Mouse (Mus musculus) intestine, embryonic 14.5 days (tissue): ENCODE results near the gene Tmem198. TPM values are rescaled to one million over a fixed set of nuclear protein-coding genes. Genes with fewer than 3 reads are reported as not detected.

Experiments
- ATAC-seq: fragments of 200-750 bp; cut with Nextera tagmentation; replicated peaks from 2 replicates; pipeline ENCODE4 v1.8.0; 2017; ENCODE audit warnings: low read depth, moderate number of reproducible peaks, moderate TSS enrichment, moderate library complexity; ENCODE audit not compliant: low FRiP score, low TSS enrichment
- DNase-seq: peaks from one replicate; pipeline ENCODE4 v3.0.0-alpha.2; 2018; ENCODE audit warnings: low spot score
- H3K27ac ChIP-seq: fragments of 300-500 bp; sonication (generic); 2 replicates; pipeline ENCODE4 v1.5.1; 2014; ENCODE audit warnings: low read depth, mild to moderate bottlenecking, control low read depth
- H3K27me3 ChIP-seq: fragments of 300-500 bp; sonication (generic); replicated peaks from 2 replicates; pipeline ENCODE4 v1.6.1; 2014; ENCODE audit warnings: low read length, control low read depth; ENCODE audit not compliant: control insufficient read depth, insufficient read depth
- H3K36me3 ChIP-seq: fragments of 300-500 bp; sonication (generic); 2 replicates; pipeline ENCODE4 v1.6.1; 2014; ENCODE audit warnings: low read length, control low read depth; ENCODE audit not compliant: control insufficient read depth, insufficient read depth
- H3K4me1 ChIP-seq: fragments of 300-500 bp; sonication (generic); replicated peaks from 2 replicates; pipeline ENCODE4 v1.6.1; 2014; ENCODE audit warnings: low read length, control low read depth, mixed read lengths; ENCODE audit not compliant: control insufficient read depth, insufficient read depth
- H3K4me2 ChIP-seq: fragments of 300-500 bp; sonication (generic); 2 replicates; pipeline ENCODE4 v1.6.1; 2014; ENCODE audit warnings: low read length
- H3K4me3 ChIP-seq: fragments of 300-500 bp; sonication (generic); 2 replicates; pipeline ENCODE4 v1.5.1; 2014; ENCODE audit warnings: low read depth, low read length, control low read depth, mixed read lengths
- H3K9ac ChIP-seq: fragments of 300-500 bp; sonication (generic); 2 replicates; pipeline ENCODE4 v1.6.1; 2014; ENCODE audit warnings: mild to moderate bottlenecking, low read length
- H3K9me3 ChIP-seq: fragments of 300-500 bp; sonication (generic); 2 replicates; pipeline ENCODE4 v1.6.1; 2016; ENCODE audit warnings: low read length, control low read depth; ENCODE audit not compliant: control insufficient read depth
- WGBS: fragments of 180-500 bp; shearing (Covaris S2); extraction: QIAGEN DNeasy Blood & Tissue Kit; methylation state at CpG from one replicate; pipeline ENCODE4 v1.1.7; 2014; 5-methylcytosine and 5-hydroxymethylcytosine counted together
- polyA plus RNA-seq: library from polyadenylated mRNA; unstranded; fragments of >200 nt; fragmentation: Nextera tagmentation; extraction: Ambion mirVana; gene quantifications from 2 replicates; pipeline ENCODE4 v1.2.1, GENCODE M21; 2014

Gene Tmem198
- polyA plus RNA-seq, 1 experiment from 2014 or later, result 1.9 TPM

GRCm38 (mm10) chr1:75532280-75533172 is 53.2 kb downstream of the Tmem198 start:
- Histone ChIP-seq H3K27me3 (no peaks in the 10 kb centered on the region), H3K4me3 (no peak overlapping the region), H3K36me3 (peaks cover 80% of the 10 kb centered on the region), H3K4me1 (no peaks in the 10 kb centered on the region), H3K27ac (no peak overlapping the region), H3K4me2 (no peak overlapping the region), H3K9me3 (no peaks in the 10 kb centered on the region), H3K9ac (no peak overlapping the region)
- no peak for DNase-seq
- no peak for ATAC-seq
- 93% methylated on average over 19 of the region's 19 CpGs for WGBS

GRCm38 (mm10) chr1:75533325-75534252 is 54.3 kb downstream of the Tmem198 start:
- no peak for DNase-seq
- Histone ChIP-seq H3K4me3 (no peak overlapping the region), H3K36me3 (peaks cover 70% of the 10 kb centered on the region), H3K9me3 (no peaks in the 10 kb centered on the region), H3K4me2 (no peak overlapping the region), H3K9ac (no peak overlapping the region), H3K27ac (no peak overlapping the region), H3K4me1 (no peaks in the 10 kb centered on the region), H3K27me3 (no peaks in the 10 kb centered on the region)
- no peak for ATAC-seq
- WGBS, result 91% methylated on average over 19 of the region's 19 CpGs

Other genes starting within 250 kb of the Tmem198 start
- gene A630095N17Rik, start 247.4 kb upstream of the Tmem198 start, polyA plus RNA-seq, result not detected in 2 replicates
- gene Dnajb2, start 243.1 kb upstream of the Tmem198 start, polyA plus RNA-seq, result 14.2 TPM in 2 replicates
- 2.9 and 3.4 TPM in 2 replicates for gene Ptprn, start 215.0 kb upstream of the Tmem198 start, polyA plus RNA-seq
- 13.0 and 13.4 TPM in 2 replicates for gene Resp18, start 201.1 kb upstream of the Tmem198 start, polyA plus RNA-seq
- 133 and 137 TPM in 2 replicates for gene Dnpep, start 161.5 kb upstream of the Tmem198 start, polyA plus RNA-seq
- 72.4 and 73.2 TPM in 2 replicates for gene Des, start 119.2 kb upstream of the Tmem198 start, polyA plus RNA-seq
- 46.7 and 55.2 TPM in 2 replicates for gene Speg, start 104.2 kb upstream of the Tmem198 start, polyA plus RNA-seq
- 69.4 and 72.1 TPM in 2 replicates for gene Gmppa, start 43.6 kb upstream of the Tmem198 start, polyA plus RNA-seq
- 0.47 and 1.0 TPM in 2 replicates for gene Asic4, start 29.1 kb upstream of the Tmem198 start, polyA plus RNA-seq
- gene Chpf, start 225 bp upstream of the Tmem198 start, polyA plus RNA-seq, result 36.7 and 42.8 TPM in 2 replicates
- gene Obsl1, start 26.9 kb downstream of the Tmem198 start, polyA plus RNA-seq, result 80.9 and 88.4 TPM in 2 replicates
- 3.5 and 3.9 TPM in 2 replicates for gene Inha, start 27.5 kb downstream of the Tmem198 start, polyA plus RNA-seq
- gene Stk11ip, start 42.0 kb downstream of the Tmem198 start, polyA plus RNA-seq, result 16.3 and 18.7 TPM in 2 replicates
- gene Slc4a3, start 66.7 kb downstream of the Tmem198 start, polyA plus RNA-seq, result 11.8 and 15.5 TPM in 2 replicates